Mouse (Mus musculus) embryonic facial prominence, embryonic 11.5 days (tissue): Measurements from ENCODE around the gene Vegfc. TPM values are rescaled to one million over a fixed set of nuclear protein-coding genes. Genes with fewer than 3 reads are reported as not detected.

Experiments
- ATAC-seq: fragments of 200-750 bp; cut with Nextera tagmentation; replicated peaks from 2 replicates; pipeline ENCODE4 v1.8.0; 2017; ENCODE audit warnings: low read depth; ENCODE audit not compliant: insufficient number of reproducible peaks, low FRiP score, low TSS enrichment
- DNase-seq: peaks from one replicate; pipeline ENCODE4 v3.0.0-alpha.2; 2015; ENCODE audit warnings: low spot score
- H3K27ac ChIP-seq: fragments of 300-500 bp; sonication (generic); replicated peaks from 2 replicates; pipeline ENCODE4 v1.5.1; 2014; ENCODE audit warnings: mild to moderate bottlenecking, low read depth, low read length, control low read depth
- H3K27me3 ChIP-seq: fragments of 300-500 bp; sonication (generic); 2 replicates; pipeline ENCODE4 v1.6.1; 2014; ENCODE audit warnings: mild to moderate bottlenecking, low read length, moderate library complexity, mixed read lengths; ENCODE audit not compliant: control insufficient read depth, insufficient read depth
- H3K36me3 ChIP-seq: fragments of 300-500 bp; sonication (generic); replicated peaks from 2 replicates; pipeline ENCODE4 v1.6.1; 2014; ENCODE audit warnings: low read depth, mild to moderate bottlenecking, low read length, moderate library complexity, mixed read lengths; ENCODE audit not compliant: control insufficient read depth, insufficient read depth
- H3K4me1 ChIP-seq: fragments of 300-500 bp; sonication (generic); 2 replicates; pipeline ENCODE4 v1.6.1; 2014; ENCODE audit warnings: low read length, mixed read lengths; ENCODE audit not compliant: control insufficient read depth, insufficient read depth
- H3K4me2 ChIP-seq: fragments of 300-500 bp; sonication (generic); 2 replicates; pipeline ENCODE4 v1.6.1; 2014; ENCODE audit warnings: low read depth, mild to moderate bottlenecking, control low read depth, low read length, moderate library complexity
- H3K4me3 ChIP-seq: fragments of 300-500 bp; sonication (generic); 2 replicates; pipeline ENCODE4 v1.5.1; 2014; ENCODE audit warnings: low read depth, low read length, control low read depth
- H3K9ac ChIP-seq: fragments of 300-500 bp; sonication (generic); replicated peaks from 2 replicates; pipeline ENCODE4 v1.6.1; 2014; ENCODE audit warnings: mild to moderate bottlenecking, control low read depth, low read length
- H3K9me3 ChIP-seq: fragments of 300-500 bp; sonication (generic); replicated peaks from 2 replicates; pipeline ENCODE4 v1.6.1; 2016; ENCODE audit warnings: mild to moderate bottlenecking, low read length, inconsistent platforms, mixed read lengths; ENCODE audit not compliant: control insufficient read depth
- WGBS: fragments of 180-500 bp; shearing (Covaris S2); extraction: QIAGEN DNeasy Blood & Tissue Kit; methylation state at CpG from one replicate; pipeline ENCODE4 v1.1.7; 2014; 5-methylcytosine and 5-hydroxymethylcytosine counted together
- polyA plus RNA-seq: library from polyadenylated mRNA; unstranded; fragments of >200 nt; fragmentation: Nextera tagmentation; extraction: Ambion mirVana; gene quantifications from 2 replicates; pipeline ENCODE4 v1.2.1, GENCODE M21; 2014

Vegfc gene
- polyA plus RNA-seq, 1 experiment from 2014 or later = 9.4 TPM

GRCm38 (mm10) chr8:54078121-54078440, 675 bp downstream of the Vegfc start:
- H3K4me3 ChIP-seq = peak overlapping the region; percentile 73
- H3K27me3 ChIP-seq = no peaks in the 10 kb centered on the region
- peak overlapping the region; percentile 81 for H3K4me2 ChIP-seq
- H3K27ac ChIP-seq = 0 out of 2 replicates have a peak overlapping the region, but pooled peaks have one; percentile 60
- peak overlapping the region; percentile 70 for H3K9ac ChIP-seq
- peak; percentile 19 for DNase-seq
- H3K4me1 ChIP-seq = no peaks in the 10 kb centered on the region; the same call in 1 of the 2 replicates
- ATAC-seq = no peak
- WGBS = 3% methylated on average over 1 of the region's 1 CpGs
- no peaks in the 10 kb centered on the region for H3K36me3 ChIP-seq
- H3K9me3 ChIP-seq = no peaks in the 10 kb centered on the region

GRCm38 (mm10) chr8:54079001-54079400, 1.6 kb downstream of the Vegfc start:
- Histone ChIP-seq H3K9me3 (no peaks in the 10 kb centered on the region), H3K9ac (no peak overlapping the region), H3K27me3 (no peaks in the 10 kb centered on the region), H3K27ac (no peak overlapping the region), H3K4me3 (peak overlapping the region; percentile 15; the same call in 1 of the 2 replicates), H3K4me1 (no peaks in the 10 kb centered on the region; the same call in 1 of the 2 replicates), H3K36me3 (no peaks in the 10 kb centered on the region), H3K4me2 (peak overlapping the region; percentile 5)
- DNase-seq (peak; percentile 56), ATAC-seq (no peak)
- WGBS = 29% methylated on average over 11 of the region's 11 CpGs

- no peak overlapping the region for H3K4me2 ChIP-seq
- H3K9me3 ChIP-seq = no peaks in the 10 kb centered on the region
- no peak overlapping the region for H3K27ac ChIP-seq
- DNase-seq (peak; percentile 33), ATAC-seq (no peak)
- H3K4me3 ChIP-seq = no peak overlapping the region
- H3K36me3 ChIP-seq = no peaks in the 10 kb centered on the region
- no peak overlapping the region for H3K9ac ChIP-seq
- no peaks in the 10 kb centered on the region for H3K27me3 ChIP-seq
- no peaks in the 10 kb centered on the region; the same call in 1 of the 2 replicates for H3K4me1 ChIP-seq
Measured at GRCm38 (mm10) chr8:54079601-54080000, 2.2 kb downstream of the Vegfc start.

DNA sequence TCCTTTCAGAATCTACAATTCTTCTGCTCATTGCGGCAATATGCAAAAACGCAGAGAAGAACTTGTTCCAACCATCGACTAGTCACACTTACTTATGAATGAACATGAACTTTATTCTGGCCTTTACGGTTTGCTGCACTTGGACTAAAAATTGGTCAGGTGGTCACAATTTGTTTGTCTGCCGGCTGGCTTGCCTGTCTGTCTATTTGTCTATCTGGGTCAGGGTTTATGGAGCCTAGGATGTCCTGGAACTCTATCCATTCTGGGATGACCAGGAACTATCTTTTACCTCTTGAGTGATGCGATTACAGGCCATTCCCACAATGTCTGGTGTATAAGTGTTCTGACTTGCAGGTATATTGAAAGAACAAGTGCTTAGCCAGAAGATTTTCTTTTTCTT, 8.5 kb downstream of the Vegfc start:
- ATAC-seq = no peak
- no peaks in the 10 kb centered on the region for H3K4me1 ChIP-seq
- no peaks in the 10 kb centered on the region for H3K36me3 ChIP-seq
- no peaks in the 10 kb centered on the region for H3K27me3 ChIP-seq
- H3K4me2 ChIP-seq = no peak overlapping the region
- H3K27ac ChIP-seq = no peak overlapping the region
- no peaks in the 10 kb centered on the region for H3K9me3 ChIP-seq
- 92% methylated on average over 6 of the region's 6 CpGs for WGBS
- H3K4me3 ChIP-seq = no peak overlapping the region
- no peak overlapping the region for H3K9ac ChIP-seq
- DNase-seq = no peak

- H3K27me3 ChIP-seq = no peaks in the 10 kb centered on the region
- no peak for DNase-seq
- H3K4me1 ChIP-seq = no peaks in the 10 kb centered on the region
- H3K4me3 ChIP-seq = no peak overlapping the region
- H3K9ac ChIP-seq = no peak overlapping the region
- WGBS = 90% methylated on average over 2 of the region's 2 CpGs
- H3K9me3 ChIP-seq = no peaks in the 10 kb centered on the region
- H3K36me3 ChIP-seq = no peaks in the 10 kb centered on the region
- no peak for ATAC-seq
- H3K27ac ChIP-seq = no peak overlapping the region
- H3K4me2 ChIP-seq = no peak overlapping the region
Measured at GRCm38 (mm10) chr8:54087114-54087513, 9.7 kb downstream of the Vegfc start.

DNA sequence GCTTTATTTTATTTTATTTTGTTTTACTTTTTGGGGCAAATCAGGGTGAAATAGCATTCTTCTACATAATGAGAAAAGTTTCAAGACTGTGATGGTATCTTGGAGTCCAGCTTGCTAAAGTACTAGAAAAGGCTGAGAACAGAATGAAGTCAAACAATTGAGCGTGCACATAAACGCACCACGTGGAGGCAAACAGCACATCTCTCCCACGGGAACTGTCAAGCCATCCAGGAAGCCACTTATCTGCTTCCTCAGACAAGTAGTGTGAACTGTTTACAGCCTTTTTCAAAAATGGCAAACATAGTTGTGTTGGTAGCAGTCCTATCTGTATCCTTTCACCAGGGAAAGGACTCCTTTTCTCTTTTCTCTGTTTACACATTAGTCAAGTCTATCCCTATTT, 11.8 kb downstream of the Vegfc start:
- ATAC-seq (no peak), DNase-seq (no peak)
- Histone ChIP-seq H3K27ac (no peak overlapping the region), H3K9me3 (no peaks in the 10 kb centered on the region), H3K9ac (no peak overlapping the region), H3K4me1 (no peaks in the 10 kb centered on the region), H3K36me3 (no peaks in the 10 kb centered on the region), H3K4me3 (no peak overlapping the region), H3K4me2 (no peak overlapping the region), H3K27me3 (no peaks in the 10 kb centered on the region)
- 42% methylated on average over 4 of the region's 4 CpGs for WGBS

- H3K27me3 ChIP-seq = no peaks in the 10 kb centered on the region
- H3K9me3 ChIP-seq = no peaks in the 10 kb centered on the region
- WGBS = 95% methylated on average over 2 of the region's 2 CpGs
- DNase-seq = no peak
- ATAC-seq = no peak
- H3K27ac ChIP-seq = no peak overlapping the region
- no peak overlapping the region for H3K4me3 ChIP-seq
- no peak overlapping the region for H3K9ac ChIP-seq
- no peaks in the 10 kb centered on the region for H3K36me3 ChIP-seq
- H3K4me2 ChIP-seq = no peak overlapping the region
- no peaks in the 10 kb centered on the region for H3K4me1 ChIP-seq
Measured at GRCm38 (mm10) chr8:54089901-54090300, 12.5 kb downstream of the Vegfc start.

DNA sequence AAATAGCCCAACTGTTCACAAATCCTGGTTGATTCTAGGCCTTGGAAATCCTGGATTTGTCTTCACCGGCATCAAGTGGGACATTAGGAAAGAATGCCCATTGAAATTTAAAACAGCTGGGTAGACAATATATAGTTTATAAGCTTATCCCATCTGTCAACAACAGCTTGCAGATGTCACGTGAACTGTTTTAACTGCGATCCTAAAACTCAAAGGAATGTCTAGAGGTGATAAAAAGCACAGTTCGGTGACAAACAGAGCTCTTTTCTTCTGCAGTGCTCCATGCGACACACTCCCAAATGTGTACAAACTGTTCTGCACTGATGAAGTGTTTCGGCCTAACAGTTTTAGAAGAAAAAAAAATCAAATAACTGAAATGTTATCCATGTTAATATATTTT, 22.7 kb downstream of the Vegfc start:
- Histone ChIP-seq H3K27ac (no peak overlapping the region), H3K9me3 (no peaks in the 10 kb centered on the region), H3K9ac (no peak overlapping the region), H3K4me3 (no peak overlapping the region), H3K27me3 (no peaks in the 10 kb centered on the region), H3K4me2 (no peak overlapping the region), H3K36me3 (no peaks in the 10 kb centered on the region), H3K4me1 (no peaks in the 10 kb centered on the region)
- 49% methylated on average over 6 of the region's 6 CpGs for WGBS
- DNase-seq (no peak), ATAC-seq (no peak)
